Mouse (Mus musculus): ENCODE data around the gene Nfkb1. TPM values are rescaled to one million over a fixed set of nuclear protein-coding genes. Genes with fewer than 3 reads are reported as not detected.

Gene Nfkb1
- total RNA-seq, 4 experiments from 2014 or later: 23.0 to 30.7 (median 29.0) TPM

- no peak for DNase-seq (ENCODE audit: low spot score in 2 of 2)
Observed at GRCm38 (mm10) chr3:135555192-135555591, 136.2 kb downstream of the Nfkb1 start.

- no peak for DNase-seq (ENCODE audit: low spot score in 2 of 2)
Observed at GRCm38 (mm10) chr3:135552874-135553273, 138.5 kb downstream of the Nfkb1 start.

GRCm38 (mm10) chr3:135547298-135547697 is 144.0 kb downstream of the Nfkb1 start:
- DNase-seq (ENCODE audit: low spot score in 2 of 2): no peak

GRCm38 (mm10) chr3:135546212-135546923 is 145.0 kb downstream of the Nfkb1 start:
- DNase-seq (ENCODE audit: low spot score in 2 of 2): no peak

Other genes starting within 250 kb of the Nfkb1 start
- 10 to 100 TPM in 3 of 4 experiments, 1 to 10 TPM in 1; 9.6 to 16.1 (median 12.6) TPM for gene Manba, start 205.9 kb downstream of the Nfkb1 start, total RNA-seq (2022)
- gene Slc39a8, start 133.7 kb upstream of the Nfkb1 start, total RNA-seq (2022): 1 to 10 TPM; 3.2 to 3.8 (median 3.4) TPM